Mouse (Mus musculus): ENCODE measurements around the gene Nup214. TPM values are rescaled to one million over a fixed set of nuclear protein-coding genes. Genes with fewer than 3 reads are reported as not detected.

Nup214 gene
- polyA plus RNA-seq, 1 experiment: 26.8 TPM

GRCm38 (mm10) chr2:32096122-32096420, 121.8 kb downstream of the Nup214 start:
- DNase-seq (ENCODE audit: low read depth): no peak

- no peak for DNase-seq (ENCODE audit: low read depth)
These were observed 128.7 kb downstream of the Nup214 start for GRCm38 (mm10) chr2:32102944-32103343.

GRCm38 (mm10) chr2:32103557-32103956, 129.3 kb downstream of the Nup214 start:
- DNase-seq (ENCODE audit: low read depth): no peak

Other genes with a start within 250 kb of the Nup214 start
- 0.72 and 0.74 TPM in 2 replicates for gene Qrfp, start 163.9 kb upstream of the Nup214 start, polyA plus RNA-seq (2012; rRNA removed)
- 1.7 and 1.8 TPM in 2 replicates for gene Fibcd1, start 128.4 kb upstream of the Nup214 start, polyA plus RNA-seq (2012; rRNA removed)
- gene Lamc3, start 87.1 kb upstream of the Nup214 start, polyA plus RNA-seq (2012; rRNA removed): 19.5 and 32.9 TPM in 2 replicates
- gene Aif1l, start 24.3 kb upstream of the Nup214 start, polyA plus RNA-seq (2012; rRNA removed): 3.6 and 4.0 TPM in 2 replicates
- 1.2 and 2.5 TPM in 2 replicates for gene Fam78a, start 110.4 kb downstream of the Nup214 start, polyA plus RNA-seq (2012; rRNA removed)
- 3.3 and 4.7 TPM in 2 replicates for gene Plpp7, start 121.1 kb downstream of the Nup214 start, polyA plus RNA-seq (2012; rRNA removed)
- 42.7 and 62.1 TPM in 2 replicates for gene Prrc2b, start 176.6 kb downstream of the Nup214 start, polyA plus RNA-seq (2012; rRNA removed)